Mouse (Mus musculus): ENCODE measurements around the gene Ankrd33.

DNA sequence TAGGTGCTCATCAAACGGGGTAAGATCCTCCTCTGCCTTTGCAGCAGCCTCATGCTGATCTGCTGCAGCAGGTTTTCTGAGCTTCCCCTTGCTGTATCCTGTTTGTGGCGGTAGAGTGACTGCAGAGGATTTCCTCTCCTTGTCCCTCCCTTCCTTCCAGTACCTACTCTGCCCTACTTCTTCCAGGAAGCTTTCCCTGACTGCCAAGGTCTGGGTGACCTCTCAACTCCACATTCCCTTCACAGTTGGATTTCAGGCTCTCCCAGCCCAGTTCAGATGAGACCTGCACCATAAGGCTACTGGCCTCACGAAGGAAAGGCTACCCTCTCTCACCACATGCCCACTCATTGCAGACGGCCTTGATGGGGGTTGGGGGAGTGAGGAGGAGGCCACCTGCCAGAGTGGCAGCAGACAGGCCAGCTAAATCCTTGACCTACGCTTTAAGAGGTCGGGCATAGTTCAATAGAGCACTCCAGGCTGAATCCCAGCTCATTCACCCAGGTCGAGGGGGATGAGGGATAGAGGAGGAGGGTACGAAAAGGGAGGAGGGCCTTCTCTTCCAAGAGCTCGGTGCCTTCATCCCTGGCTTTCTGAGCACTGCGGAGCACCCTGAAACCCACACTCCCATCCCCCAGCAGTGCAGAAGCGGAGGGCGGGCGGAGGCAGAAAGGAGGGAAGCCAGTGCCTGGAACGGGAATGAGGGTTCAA is 23.3 kb upstream of the Ankrd33 start:
- no peak for TF ChIP-seq POLR2A (IDR thresholded peaks at IDR 0.05; ENCODE audit: borderline replicate concordance, control insufficient read depth, low read depth, low read length)
- TF ChIP-seq CTCF (IDR thresholded peaks at IDR 0.05; ENCODE audit: control insufficient read depth, insufficient read depth, low read length): no peak
